Mouse (Mus musculus): ENCODE data around the gene Defa31.
"Not testable (repeated sequence)": the region's sequence is repeated elsewhere in the genome, so short reads cannot be mapped to it uniquely, and the experiment has no call there.

Defa31 gene

DNA sequence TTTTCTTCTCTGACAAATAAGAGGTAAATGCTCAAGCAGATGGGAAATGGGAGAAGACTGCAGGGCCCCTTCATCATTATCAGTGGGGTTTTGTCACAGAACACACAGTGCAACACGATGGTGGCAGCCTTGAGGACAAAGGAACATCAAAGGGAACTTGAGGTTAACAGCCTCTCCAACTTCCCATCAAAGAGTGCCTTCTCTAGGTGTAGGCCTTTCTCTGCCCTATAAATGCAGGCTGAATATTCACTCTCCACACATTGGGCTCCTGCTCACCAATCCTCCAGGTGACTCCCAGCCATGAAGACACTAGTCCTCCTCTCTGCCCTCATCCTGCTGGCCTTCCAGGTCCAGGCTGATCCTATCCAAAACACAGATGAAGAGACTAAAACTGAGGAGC lies at the start of gene Defa31:
Gene Defa31, plus strand, starts transcription at position 301 of the 400 bp plus-strand sequence.
- not testable (repeated sequence) for H3K36me3 ChIP-seq (ENCODE audit: insufficient read depth, low read length); H3K4me1 ChIP-seq (replicated peaks; ENCODE audit: low read depth, low read length); H3K9me3 ChIP-seq (ENCODE audit: low read length); H3K27me3 ChIP-seq (ENCODE audit: insufficient read depth, low read length); H3K4me3 ChIP-seq (replicated peaks; ENCODE audit: low read length)

DNA sequence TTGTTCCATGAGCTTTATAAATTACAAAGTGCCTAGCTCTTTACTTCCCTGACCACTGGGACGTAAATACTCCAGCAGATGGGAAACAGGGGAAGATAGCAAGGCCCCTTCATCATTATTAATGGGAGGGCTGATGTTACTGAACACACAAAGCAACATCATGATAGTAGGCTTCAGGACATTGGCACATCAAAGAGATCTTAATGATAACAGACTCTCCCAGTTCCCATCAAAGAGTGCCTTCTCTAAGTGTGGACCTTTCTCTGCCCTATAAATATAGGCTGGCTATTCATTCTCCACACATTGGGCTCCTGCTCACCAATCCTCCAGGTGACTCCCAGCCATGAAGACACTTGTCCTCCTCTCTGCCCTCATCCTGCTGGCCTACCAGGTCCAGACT lies 29.4 kb upstream of the Defa31 start, which contains the start of gene Defa22:
Gene Defa22, plus strand, starts transcription at position 301 of the 400 bp plus-strand sequence.
- H3K27me3 ChIP-seq (ENCODE audit: insufficient read depth, low read length); H3K4me3 ChIP-seq (replicated peaks; ENCODE audit: low read length); H3K9me3 ChIP-seq (ENCODE audit: low read length); H3K4me1 ChIP-seq (replicated peaks; ENCODE audit: low read depth, low read length); H3K36me3 ChIP-seq (ENCODE audit: insufficient read depth, low read length): not testable (repeated sequence)

DNA sequence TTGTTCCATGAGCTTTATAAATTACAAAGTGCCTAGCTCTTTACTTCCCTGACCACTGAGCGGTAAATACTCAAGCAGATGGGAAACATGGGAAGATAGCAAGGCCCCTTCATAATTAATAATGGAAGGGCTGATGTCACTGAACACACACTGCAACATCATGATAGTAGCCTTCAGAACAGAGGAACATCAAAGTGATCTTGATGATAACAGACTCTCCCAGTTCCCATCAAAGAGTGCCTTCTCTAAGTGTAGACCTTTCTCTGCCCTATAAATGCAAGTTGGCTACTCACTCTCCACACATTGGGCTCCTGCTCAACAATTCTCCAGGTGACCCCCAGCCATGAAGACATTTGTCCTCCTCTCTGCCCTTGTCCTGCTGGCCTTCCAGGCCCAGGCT lies 9.8 kb downstream of the Defa31 start, which contains the start of gene Gm15293:
Gene Gm15293, plus strand, starts transcription at position 301 of the 400 bp plus-strand sequence.
- not testable (repeated sequence) for H3K27me3 ChIP-seq (ENCODE audit: insufficient read depth, low read length); H3K4me3 ChIP-seq (replicated peaks; ENCODE audit: low read length); H3K36me3 ChIP-seq (ENCODE audit: insufficient read depth, low read length); H3K9me3 ChIP-seq (ENCODE audit: low read length); H3K4me1 ChIP-seq (replicated peaks; ENCODE audit: low read depth, low read length)

All from E14TG2a.4 (cell line).